Mouse (Mus musculus) activated CD4-positive, CD25-positive, alpha-beta regulatory T cell, adult 4 months (primary cell): ENCODE measurements around the gene Cenpu. TPM values are rescaled to one million over a fixed set of nuclear protein-coding genes. Genes with fewer than 3 reads are reported as not detected.
"Not testable (repeated sequence)": the region's sequence is repeated elsewhere in the genome, so short reads cannot be mapped to it uniquely, and the experiment has no call there.

ENCODE experiments used
- ATAC-seq: one replicate; pipeline ENCODE4 v1.8.0; 2017
- polyA plus RNA-seq, 2 experiments: library from polyadenylated mRNA; unstranded; fragments of 100-300 nt; shearing (Covaris generic); gene quantifications; one replicate each; pipeline ENCODE4 v1.2.1; 2017

Gene Cenpu
- polyA plus RNA-seq, 2 experiments from 2014 or later: 11.2 to 12.4 TPM

- ATAC-seq: no peak
Observed at GRCm38 (mm10) chr8:46551029-46551428, 799 bp upstream of the Cenpu start.

DNA sequence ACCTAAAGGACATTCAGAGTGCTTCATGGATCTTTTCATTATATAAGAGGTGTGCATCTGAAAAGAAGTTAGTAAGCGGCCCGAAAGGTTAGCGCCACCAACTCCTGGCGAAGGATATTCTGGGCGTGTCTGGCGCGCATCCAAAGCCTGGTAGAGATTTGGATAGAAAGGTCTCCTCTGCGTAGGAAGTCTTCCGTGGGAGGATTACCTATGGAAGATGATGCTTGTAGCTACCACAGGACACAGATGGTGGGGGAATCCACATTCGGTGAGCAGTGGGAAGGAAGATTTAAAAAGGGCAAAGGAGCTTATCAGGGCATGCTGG, 575 bp downstream of the Cenpu start:
- ATAC-seq: no peak

GRCm38 (mm10) chr8:46559428-46559827, 7.6 kb downstream of the Cenpu start:
- no peak for ATAC-seq

DNA sequence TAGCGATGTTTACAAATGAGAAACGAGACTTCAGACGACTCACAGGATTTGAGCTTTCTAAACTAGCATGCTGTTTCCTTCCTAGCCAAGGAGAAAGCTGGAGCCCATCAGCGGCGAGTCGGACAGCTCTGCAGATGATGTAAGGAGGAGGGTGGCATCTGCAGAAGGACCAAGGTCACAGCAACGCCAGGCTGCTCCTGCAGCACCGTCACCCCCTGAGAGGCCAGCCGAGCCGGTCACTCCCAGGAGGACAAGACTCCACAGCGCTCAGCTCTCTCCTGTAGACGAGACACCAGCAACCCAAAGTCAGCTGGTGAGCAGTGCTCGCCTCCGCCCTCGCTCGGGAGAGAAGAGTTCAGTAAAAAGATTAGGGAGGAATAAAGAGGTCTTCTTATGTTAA, 10.5 kb downstream of the Cenpu start:
- ATAC-seq: no peak

DNA sequence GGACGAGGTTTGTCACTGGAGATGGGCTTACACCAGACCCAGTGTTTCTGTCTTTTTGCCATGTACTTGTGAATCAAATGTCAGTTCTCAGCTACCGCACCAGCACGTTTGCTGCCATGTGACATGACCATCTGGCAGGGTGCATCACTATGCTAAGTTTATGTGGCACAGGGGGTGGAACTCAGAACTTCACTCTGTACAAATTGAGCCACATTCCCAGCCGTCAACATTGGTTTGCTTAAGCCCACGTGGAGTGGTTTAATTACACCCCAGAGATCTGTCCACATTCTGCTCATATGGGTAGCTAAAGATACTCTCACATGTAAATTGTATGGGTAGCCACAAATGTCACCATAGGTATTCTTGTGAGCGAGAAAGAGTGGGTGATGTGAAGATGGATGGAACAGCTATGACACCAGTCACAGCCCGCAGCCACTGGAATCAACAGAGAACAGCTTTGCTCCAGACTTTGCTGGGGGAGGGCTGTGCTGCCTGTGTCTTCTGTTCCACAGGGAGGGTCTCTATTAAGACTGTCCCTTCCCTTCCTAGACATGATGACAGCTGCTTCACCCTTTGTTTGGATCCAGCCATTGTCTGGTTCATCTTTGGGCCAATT, 15.2 kb downstream of the Cenpu start:
- ATAC-seq: no peak

DNA sequence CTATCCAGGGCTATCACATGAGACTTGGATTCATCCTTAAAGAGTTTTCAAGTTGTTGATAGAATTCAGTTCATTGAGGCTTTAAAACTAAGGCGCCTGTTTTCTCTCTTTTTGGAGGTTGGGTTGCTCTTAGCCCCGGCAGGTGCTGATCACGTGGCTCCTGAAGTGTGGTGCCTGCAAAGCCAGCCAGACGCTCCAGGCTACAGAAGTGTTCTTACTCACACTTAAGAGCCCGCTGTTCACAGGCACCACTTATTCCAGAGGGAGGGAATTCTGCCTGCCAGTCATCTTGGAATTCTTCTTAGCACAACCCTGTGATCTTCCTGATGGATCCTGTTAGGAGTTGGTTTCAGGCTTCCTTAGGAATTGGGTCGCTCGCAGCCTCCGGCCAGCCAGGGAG, 16.1 kb downstream of the Cenpu start:
- no peak for ATAC-seq

- no peak for ATAC-seq
Observed at GRCm38 (mm10) chr8:46568942-46569341, 17.1 kb downstream of the Cenpu start.

DNA sequence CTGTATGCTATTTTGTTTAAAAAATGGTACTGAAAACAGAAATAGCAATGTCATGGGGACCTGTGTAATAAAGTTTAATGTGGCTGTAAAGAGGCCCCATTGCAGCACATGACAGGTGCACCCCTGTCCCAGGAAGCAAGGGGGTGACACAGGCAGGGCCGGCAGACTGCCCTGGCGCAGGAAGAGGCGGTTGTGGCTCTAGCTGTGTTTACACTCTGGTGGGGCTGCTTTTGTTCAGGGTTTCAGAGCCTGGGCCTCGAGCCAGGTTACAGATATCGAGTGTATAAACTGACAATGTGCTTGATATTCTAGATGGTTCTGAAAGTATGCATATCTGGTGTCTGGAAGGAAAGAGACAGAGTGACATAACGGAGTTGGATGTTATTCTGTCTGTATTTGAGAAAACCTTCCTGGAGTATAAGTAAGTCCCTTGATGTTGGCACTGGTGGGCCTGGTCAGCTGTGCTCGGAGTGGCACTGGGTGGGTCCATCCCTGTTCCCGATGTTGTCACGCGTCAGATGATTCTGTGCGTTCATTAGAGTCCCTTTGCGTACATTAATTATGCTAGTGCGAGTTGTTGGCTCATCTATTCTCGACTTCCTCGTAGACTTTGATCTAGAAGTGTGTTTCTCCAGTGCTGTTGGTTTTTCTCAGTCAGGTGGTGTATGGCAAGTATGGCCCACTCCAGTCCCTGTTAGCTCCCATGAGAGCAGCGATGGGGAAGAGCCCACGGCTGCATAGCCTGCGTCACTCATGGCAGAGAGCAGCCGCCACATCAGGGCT, 18.0 kb downstream of the Cenpu start:
- ATAC-seq: no peak

DNA sequence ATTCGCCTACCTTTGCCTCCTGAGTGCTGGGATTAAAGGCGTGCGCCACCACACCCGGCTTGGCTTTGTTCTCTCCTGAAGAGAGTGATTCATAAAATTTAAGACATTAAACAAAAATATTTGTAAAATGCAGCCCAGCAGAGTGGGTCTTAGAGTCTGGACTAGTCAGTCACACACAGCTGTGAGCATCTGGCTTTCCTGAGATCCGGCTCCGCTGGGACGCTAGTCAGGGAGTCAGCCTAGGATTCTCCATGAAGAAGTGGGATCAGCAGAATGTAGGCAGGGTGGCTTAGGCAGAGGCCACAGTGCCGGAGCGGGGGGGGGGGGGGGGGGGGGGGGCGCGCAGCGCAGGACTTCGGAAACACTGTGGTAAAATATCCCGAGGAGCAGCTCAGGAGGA, 18.8 kb downstream of the Cenpu start:
- ATAC-seq: no peak

- ATAC-seq: no peak
Observed at GRCm38 (mm10) chr8:46573446-46573845, 21.6 kb downstream of the Cenpu start.

GRCm38 (mm10) chr8:46573964-46574363, 22.1 kb downstream of the Cenpu start:
- no peak for ATAC-seq

DNA sequence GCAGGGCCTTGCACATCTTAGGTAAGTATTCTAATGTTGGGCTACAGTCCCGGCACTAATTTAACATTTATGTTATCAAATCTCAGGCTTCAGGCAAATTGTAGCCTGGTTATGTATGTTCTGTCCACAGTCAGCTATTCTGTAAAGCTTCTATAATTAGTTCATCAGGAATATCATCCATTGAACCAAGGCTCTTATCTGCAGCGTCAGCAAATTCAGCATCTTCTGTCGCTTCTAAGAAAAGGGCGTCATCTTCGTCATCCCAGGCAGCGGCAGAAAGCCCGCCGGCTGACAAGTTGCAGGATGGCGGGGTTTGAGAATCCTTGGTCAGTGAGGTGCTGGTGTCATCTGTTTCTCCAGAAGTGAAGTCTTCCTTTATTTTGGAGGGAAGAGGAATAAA, 27.0 kb downstream of the Cenpu start:
- ATAC-seq: no peak

- ATAC-seq: not testable (repeated sequence)
Observed at GRCm38 (mm10) chr8:46584328-46584727, 32.5 kb downstream of the Cenpu start.

GRCm38 (mm10) chr8:46585576-46585975, 33.7 kb downstream of the Cenpu start:
- ATAC-seq: no peak

DNA sequence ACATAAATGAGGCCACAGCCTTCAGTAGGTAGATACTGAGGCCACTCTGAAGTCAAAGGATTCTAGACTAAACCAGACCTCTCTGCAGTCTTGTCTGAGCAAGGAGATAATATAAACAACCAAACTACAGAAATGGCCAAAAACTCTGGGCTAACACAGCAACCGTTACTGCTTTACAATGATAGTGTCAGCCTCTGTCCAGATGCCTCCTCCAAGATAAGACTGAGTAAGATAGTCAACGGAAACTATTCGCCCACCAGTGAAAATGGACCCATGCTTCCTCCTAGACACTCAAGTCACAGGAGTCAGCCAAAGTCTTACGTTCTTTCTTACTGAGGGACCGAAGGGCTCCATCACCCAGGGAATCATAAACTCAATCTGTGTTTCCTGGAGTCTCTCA, 36.1 kb downstream of the Cenpu start:
- ATAC-seq: no peak

GRCm38 (mm10) chr8:46588663-46589062, 36.8 kb downstream of the Cenpu start:
- no peak for ATAC-seq

GRCm38 (mm10) chr8:46593067-46593466, 41.2 kb downstream of the Cenpu start:
- no peak for ATAC-seq

GRCm38 (mm10) chr8:46593772-46594171, 41.9 kb downstream of the Cenpu start:
- ATAC-seq: no peak

DNA sequence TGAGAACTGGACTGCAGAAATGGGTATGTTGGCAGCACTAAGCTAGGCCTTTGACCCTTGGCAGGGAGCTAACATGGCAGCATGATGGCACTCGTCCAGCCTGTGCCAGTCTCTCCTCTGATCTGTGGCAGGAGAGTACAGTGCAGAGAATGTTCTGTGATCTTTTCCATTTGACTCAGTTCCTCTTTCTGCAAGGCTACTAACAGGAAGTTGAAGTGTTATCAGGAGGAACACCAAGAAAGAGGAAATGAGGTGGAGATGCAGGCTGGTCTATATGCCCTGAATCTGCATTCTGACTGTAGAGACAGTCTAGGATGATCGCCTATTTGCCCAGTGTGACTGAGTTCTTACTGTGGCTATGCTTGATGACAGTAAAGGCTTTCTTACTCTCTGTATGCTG, 43.8 kb downstream of the Cenpu start:
- no peak for ATAC-seq

- ATAC-seq: no peak
Observed at GRCm38 (mm10) chr8:46596530-46596929, 44.7 kb downstream of the Cenpu start.

GRCm38 (mm10) chr8:46597411-46597810, 45.6 kb downstream of the Cenpu start:
- ATAC-seq: no peak

- no peak for ATAC-seq
Observed at GRCm38 (mm10) chr8:46598114-46598513, 46.3 kb downstream of the Cenpu start.

DNA sequence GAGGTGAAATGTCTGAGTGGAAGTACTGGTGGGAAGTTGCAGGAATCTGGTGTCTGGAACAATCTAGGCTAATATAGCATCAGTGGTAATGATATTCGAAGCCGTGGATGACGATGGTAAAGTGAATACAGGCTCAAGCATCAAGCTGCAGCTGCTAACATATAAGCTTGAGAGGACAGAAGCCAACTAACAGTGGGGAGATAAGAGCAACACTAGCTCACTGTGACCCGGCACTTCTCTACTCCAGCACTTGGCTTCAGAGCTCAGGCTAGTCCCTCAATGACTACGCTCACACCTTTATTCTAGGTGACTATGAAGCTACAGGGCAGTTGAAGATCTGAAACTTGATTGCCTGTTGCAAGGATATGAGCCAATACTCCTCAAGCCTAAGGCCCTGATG, 46.9 kb downstream of the Cenpu start:
- ATAC-seq: no peak

GRCm38 (mm10) chr8:46599314-46599904, 47.6 kb downstream of the Cenpu start:
- ATAC-seq: no peak
